Mouse (Mus musculus) ES-Bruce4 (cell line): Measurements from ENCODE around the gene Slc25a28.

ENCODE experiments used
- CTCF ChIP-seq: IDR thresholded peaks from one replicate; pipeline ENCODE4 v1.8.1; 2011; ENCODE audit warnings: low read depth, low read length
- EP300 ChIP-seq: IDR thresholded peaks from 2 replicates; pipeline ENCODE4 v1.6.1; 2011; ENCODE audit warnings: low read depth, low read length; ENCODE audit not compliant: insufficient read depth
- POLR2A ChIP-seq: IDR thresholded peaks from one replicate; pipeline ENCODE4 v1.8.1; 2011; ENCODE audit warnings: low read length; ENCODE audit not compliant: insufficient read depth

- TF ChIP-seq CTCF (peak; percentile 61), POLR2A (no peak), EP300 (no peak)
Measured at GRCm38 (mm10) chr19:43662176-43662967, 12.3 kb downstream of the Slc25a28 start.
